Mouse (Mus musculus) 3T3-L1 (cell line): ENCODE data around the gene Myo1d.

Experiments used
- DNase-seq: peaks from one replicate; pipeline ENCODE4 v3.0.0-alpha.2; 2015; ENCODE audit warnings: low read depth, low spot score

Myo1d gene

DNA sequence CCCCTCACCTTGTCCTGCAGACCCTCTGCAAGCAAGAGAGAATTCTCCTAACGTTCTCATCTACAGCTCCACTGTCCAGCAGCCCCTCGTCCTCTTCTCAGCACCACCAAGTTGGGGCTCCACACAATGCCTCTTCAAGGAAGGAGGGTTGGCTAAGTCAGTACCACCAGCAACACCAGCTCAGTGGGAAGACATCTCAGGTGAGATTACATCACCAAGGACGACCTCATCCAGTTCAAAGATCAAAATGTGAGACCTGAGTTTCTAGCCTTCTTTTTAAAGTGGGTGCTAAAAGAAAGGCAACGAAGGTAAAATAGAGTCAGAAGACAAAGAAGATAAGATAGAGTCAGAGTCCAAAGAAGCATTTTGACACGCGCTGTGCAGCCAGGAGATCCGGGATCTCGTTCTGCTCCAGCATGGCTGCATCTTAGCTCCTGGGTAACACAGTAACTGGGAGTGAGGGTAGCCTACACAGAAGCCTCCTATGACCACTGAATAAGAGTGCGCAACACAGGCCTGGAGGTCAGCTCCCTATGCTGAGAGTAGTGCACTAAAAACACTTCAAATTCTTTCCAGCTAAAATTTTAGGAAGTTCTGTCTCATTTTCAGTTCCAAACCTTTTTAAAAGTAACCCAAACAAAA is 56.3 kb downstream of the Myo1d start:
- DNase-seq = no peak

DNA sequence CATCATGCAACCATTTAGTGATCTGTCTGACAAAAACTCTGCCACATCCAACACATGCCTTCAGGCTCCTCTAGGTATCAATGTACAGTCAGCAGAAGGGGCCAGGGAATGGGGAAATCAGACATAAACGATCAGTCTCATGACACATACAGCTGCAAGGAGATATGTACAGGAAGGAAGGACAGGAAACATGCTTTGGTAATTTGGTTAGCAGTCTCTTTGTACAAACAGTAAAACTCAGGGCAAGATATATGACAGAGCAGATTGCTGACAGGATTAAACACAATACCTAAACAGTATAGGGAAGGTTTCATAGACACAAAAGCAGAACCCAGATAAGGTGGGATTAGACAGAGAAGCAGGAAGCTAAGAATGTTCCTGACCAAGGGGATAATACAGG is 60.8 kb downstream of the Myo1d start:
- DNase-seq = peak; percentile 8

DNA sequence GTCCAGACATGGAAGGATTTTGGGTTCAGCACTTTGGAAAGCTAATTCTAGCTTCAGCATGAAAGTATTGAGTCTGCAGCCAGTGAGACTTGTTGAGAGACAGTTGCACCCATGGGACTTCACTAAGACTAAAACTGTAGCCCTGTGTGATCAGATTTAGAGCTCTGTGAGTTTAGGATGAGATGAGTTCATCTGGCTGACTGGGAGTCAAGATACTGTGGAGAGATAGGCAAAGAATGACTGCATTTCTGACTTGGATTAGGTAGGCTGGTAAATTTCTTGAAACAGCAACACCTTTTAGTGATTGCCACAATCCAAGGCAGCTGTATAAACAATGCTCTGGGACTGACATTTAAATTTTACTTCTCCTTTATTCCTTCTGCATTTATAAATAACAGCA is 61.8 kb downstream of the Myo1d start:
- peak; percentile 17 for DNase-seq

DNA sequence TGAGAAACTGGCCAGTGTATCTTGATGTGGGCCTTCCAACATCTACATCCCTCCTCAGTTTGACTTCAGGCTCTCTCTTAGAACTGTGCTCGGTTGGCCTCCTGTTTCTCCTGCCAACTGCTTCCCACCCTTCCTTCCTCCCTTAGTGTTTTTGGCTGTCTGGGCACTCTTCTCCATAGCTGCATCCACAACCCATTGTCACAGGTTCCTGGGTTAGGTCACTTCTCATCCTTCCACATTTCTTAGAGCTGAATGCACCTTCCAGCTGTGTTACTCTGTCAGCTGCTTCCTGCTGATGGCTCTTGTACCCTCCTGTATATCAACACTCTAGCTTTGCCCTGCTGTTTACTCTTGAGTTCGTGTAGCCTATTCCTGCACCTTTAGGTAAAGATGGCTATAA is 64.7 kb downstream of the Myo1d start:
- no peak for DNase-seq

DNA sequence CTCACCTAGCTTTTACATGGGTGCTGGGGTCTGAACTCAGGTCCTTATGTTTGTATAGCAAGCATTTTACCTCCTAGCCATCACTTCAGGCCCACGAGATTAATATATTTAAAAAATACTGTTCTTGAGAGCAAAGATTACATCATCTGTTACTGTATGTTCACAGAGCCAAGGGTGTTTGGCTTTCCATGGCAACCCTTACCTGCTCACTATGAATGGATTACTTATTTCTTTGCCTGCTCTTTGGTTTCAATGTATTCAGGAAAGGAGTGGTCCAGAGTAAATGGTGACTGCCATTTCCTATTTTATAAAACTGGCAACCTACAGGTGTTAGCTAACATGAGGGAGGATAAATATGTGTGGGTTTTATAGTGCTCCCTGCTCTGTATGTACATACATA is 66.1 kb downstream of the Myo1d start:
- DNase-seq = no peak

DNA sequence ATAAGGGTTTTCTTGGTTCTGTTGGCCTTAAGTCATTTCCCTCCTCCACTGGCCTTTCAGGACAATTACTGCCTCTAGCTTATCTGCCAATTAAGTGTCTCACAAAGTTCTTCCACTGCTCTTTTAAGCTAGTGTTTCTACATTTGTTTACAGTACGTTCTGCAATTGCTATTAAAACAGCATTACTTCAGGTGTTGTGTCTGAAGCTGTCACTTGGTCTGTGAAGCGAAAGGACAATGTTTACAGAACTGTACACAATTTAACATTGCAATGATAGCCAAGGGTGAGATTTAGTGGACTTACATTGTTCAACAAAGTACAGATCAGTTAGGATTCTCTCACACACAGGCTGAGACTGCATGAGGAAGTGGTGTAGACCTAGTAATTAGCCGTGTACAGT is 67.6 kb downstream of the Myo1d start:
- no peak for DNase-seq

DNA sequence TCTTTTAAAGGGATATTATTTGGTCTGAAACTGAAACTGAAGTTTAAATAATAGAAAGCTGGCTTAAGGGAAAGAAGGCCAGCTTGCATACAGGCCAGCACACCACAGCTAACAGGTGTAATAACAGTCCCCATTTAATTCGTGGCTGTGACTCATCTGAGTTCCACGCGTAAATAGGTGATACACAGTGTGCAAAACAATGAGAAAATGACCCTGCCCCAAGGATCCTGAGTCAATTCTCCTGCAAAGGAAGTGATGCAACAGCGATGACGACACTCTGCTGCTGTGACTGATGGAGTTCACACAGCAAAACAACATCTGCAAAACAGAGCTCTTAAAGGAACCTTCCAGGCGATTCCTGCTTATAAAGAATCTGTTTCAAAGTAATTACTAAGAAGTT is 68.5 kb downstream of the Myo1d start:
- peak; percentile 79 for DNase-seq

DNA sequence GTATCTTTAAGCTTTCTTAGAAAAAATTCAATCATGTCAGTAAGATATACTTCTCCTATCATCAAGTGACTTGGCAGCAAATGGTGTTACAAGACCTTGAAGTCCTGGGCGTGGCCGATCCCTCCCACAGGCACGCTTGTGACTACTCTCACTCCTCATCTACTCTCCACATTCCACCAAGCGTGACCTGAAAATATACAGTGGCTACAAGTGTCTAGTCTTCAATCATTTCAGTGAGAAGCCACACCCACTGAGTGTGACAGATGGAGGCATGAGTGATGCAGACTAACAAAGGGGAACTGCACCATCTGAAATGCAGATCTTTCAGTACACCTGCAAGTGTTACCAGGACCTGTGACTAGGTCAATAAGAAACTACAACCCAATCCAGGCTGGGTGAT is 79.2 kb downstream of the Myo1d start:
- no peak for DNase-seq

DNA sequence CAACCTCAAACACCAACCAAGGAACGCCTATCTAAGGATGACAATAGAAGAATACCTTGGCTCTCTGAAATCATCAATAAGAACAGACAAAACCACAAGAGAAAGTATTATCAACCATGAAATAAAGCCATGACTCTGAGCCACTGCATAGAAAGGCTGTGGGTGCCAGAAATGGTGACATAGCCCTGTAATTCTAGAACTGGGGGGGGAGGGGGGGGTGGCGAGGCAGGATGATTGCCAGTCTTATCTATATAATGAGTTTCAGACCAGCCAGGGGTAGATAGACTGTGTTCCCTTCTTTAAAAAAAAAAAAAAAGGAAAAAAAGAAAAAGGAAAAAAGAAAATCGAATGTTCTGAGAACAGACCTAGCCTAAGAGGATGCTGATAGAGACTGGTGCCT is 81.1 kb downstream of the Myo1d start:
- no peak for DNase-seq

DNA sequence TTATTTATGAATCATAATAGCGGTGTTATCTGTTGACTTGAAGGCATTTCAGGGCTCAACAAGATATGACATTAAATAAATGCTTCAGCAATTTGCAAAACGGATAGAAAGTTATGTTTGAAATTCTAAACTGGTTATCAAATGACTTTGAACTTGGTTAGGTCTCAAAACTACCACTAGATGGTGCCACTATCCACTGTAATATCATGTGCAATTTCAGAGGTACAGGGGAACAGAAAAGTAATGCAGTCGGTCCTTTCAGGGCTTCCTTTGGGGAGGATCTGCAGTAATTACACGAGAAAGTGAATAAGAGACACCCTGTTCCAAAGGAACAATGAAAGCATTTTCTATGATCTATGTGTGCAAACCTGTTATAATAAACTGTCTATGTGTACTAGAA is 83.5 kb downstream of the Myo1d start:
- DNase-seq = peak; percentile 80

DNA sequence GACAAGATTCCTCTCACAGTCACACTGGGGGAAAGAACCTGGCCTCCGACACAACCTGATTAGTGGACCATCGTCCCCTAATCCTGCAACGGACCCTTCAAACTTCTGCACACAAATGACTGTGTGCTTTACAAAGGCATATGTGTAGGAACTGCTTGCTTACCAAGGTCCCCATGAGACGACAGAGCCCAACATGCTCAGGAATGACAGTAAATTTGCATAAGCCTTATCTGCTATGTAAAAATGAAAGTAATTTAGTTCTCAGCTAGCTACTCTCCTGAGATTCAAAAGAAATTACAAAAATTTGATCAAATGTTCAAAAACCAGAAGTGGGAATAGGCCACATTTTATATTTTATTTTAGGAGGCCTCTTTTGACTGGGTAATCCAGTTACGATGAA is 95.2 kb downstream of the Myo1d start:
- DNase-seq = no peak

DNA sequence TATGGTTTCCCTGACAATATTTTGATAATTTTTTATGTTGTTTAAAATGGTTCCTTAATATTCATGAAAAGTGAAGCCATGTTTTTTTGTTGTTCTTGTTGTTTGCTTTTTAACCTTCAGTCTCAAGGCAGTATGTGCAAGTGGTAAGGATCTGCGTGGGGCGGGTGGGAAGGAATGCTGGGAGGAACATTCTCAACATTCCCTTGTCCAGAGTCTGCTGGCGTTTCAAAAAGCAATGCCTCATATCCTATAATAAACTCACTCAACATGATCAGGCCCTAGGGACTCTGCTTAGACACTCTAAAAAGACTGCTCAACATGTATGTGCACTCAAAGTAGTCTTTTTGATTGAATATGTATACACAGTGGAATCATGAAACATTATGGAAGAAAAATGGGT is 97.1 kb downstream of the Myo1d start:
- peak; percentile 9 for DNase-seq

DNA sequence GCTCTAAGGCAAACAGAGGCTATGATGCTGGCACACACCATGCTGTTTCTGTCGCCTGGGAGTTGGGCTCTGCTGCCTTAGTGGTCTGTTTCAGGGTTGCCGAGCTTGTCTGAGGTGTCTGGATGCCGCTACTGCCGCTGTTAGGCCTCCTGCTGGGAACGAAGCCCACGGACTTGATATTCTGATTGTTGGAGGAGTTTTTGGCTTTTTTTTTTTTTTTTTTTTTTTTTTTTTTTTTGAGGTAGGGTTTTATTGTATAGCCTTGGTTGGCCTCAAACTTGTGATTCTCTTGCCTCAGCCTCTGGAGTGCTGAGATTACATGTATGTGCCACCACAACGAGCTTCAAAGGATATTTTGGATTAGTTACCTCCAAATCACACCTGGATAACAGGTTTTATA is 106.8 kb downstream of the Myo1d start:
- no peak for DNase-seq

DNA sequence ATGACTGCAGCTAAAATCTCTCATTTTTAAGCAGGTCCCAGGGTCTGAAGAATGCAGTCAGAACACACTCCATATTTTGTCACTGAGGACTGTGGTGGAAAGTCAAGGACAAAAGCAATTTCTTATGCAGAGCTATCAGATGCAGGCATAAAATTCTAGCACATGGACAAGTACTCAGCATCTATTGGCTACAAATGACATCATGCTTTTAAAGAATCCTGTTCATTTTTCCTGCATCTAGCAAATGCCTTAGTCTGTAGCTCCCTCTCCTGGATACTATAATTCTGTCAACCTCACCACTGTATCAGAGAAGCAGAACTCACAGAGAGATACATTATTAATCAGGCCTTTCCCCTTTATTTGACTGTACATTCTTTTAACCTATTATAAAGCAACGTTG is 109.4 kb downstream of the Myo1d start:
- peak; percentile 85 for DNase-seq

DNA sequence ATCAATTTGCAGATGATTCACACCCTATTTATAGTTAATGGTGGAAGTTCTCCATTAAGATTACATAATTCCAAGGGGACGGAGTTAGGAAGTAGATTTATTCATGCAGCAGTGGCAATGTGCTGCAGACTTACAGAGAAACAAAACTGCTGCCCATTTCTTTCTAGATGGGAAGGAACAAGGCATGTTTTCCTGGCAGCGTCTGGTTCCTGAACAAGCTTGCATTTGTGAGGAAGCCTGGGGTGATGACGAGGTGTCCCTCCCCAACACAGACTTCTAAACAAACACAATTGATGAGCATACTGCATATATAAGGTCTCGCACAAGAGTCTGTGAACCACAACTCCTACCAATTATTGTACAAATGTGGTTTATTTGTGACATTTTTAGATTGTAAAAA is 109.9 kb downstream of the Myo1d start:
- DNase-seq = no peak

DNA sequence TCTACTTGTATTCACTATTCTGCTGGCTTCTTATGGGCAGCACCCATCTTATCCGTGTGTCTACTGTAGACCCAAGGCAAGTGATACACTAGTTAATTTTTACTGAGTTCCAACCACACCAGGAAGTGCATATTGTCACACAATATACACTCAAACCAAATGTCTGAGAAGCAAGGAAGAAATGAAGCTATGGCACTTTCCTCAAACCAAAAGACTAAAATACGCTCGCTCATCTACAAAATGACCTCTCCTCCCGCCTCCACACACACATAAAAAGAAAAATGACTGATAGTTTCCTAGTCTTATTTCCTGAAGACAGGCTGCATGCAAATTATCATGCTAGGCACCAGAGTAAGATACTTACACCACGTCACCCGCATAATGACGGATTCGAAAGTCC is 113.6 kb downstream of the Myo1d start:
- DNase-seq = no peak

DNA sequence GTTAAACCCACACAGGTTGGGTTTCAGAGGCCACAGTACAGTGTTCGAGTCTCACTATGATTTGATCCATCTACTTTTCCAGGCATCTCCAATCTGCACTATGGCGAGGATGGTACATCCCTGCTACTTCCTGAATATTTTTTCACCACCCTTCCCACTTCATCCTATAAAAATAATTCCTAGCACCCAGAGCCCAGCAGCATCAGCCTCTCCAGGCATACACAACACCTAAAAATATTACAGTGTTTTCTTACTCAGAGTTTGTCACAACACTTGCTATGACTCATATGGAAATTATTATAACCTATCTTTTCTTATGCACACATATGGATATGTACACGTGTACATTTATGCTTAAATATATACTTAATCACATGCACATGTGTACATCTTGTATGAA is 115.6 kb downstream of the Myo1d start:
- no peak for DNase-seq

DNA sequence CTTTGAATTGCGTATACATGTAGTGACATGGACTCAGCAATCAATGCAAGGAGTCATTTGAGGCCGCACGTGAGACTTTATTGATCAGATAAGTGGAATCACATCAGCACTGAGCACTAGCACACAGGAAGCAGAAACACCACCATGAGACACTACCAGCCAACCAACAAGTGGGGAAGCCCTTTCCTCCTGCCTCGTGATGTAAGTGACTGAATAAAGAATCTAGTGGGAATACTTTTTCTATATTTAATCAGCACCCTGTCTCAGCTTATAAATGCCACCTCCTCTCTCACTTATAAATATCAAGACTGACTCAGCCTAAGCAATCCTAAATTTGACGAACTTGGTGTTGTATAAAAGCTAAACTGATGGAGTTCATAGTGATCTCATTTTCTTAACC is 134.7 kb downstream of the Myo1d start:
- DNase-seq = no peak

DNA sequence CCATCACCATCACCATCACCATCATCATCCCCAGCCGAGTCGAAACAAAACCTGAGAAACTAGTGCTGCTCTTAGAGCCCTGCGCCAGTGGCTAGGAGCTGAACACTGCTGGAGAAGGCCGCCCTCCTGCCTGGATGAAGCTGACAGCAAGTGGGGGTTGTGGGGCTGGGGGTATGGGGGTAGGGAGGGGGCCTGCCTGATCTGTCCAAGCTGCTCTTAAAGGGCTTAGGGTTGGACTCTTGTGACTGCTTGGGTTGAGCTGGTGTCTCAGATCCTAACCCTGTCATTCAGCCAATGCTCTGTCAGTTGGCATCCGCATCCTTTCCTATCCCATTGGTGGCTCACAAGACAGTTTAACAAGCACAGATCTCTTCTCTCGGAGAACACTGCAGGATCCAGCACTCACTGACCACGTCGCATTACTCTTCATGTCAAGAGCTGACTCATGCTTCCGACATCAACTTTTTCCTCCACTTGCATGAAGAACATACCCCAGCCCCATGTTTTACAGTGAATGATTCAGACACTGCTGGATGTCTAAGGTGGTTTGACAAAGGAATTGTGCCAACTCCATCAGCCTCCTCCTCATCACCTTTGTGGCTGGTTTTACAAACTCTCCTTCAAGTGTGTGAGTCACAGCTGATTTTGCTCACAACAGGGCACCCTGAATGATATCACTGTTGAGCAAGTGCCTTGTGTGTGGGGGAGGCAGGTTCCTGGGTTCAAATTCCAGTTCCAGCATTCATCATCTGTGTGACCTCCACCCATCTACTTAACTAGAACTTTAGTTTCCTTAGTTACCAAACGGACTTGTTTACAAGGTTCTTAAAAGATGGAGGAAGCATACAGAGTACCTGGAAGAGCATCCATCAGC is 150.6 kb downstream of the Myo1d start:
- peak; percentile 92 for DNase-seq

DNA sequence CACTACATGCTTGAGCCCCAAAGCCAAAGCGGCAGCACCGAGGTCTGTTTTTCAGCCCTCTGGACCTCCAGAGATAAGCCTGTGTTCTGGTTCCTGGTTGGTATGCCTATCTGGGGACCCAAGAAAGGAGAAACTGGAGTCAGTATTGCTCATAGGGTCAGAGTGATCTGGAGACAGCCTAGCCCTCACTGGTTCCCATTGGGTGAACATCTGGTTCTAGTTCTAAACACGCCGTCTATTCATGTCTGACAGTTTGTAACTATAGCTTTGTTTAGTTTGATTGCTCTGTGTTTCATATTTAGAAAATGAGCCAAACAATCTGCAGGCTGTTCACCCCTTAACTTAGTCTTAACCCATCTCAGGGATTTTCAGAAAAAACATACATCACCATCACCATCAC is 151.2 kb downstream of the Myo1d start:
- peak; percentile 26 for DNase-seq

DNA sequence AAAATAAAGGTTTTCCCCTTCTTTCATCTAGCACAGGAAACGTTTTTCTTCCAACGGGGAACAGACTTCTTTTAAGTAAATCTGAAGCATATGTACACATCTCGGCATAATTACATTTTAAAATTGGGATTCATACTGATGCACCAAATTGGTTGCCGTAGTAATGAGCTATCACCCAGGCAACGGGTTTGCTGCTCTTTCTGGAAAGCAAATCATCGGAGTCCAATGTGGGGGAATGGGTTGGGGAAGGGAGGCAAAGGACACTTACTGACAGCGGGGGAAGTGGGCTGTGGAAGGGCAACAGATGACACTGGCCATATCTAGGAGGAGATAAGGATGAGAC is 156.8 kb downstream of the Myo1d start:
- no peak for DNase-seq

DNA sequence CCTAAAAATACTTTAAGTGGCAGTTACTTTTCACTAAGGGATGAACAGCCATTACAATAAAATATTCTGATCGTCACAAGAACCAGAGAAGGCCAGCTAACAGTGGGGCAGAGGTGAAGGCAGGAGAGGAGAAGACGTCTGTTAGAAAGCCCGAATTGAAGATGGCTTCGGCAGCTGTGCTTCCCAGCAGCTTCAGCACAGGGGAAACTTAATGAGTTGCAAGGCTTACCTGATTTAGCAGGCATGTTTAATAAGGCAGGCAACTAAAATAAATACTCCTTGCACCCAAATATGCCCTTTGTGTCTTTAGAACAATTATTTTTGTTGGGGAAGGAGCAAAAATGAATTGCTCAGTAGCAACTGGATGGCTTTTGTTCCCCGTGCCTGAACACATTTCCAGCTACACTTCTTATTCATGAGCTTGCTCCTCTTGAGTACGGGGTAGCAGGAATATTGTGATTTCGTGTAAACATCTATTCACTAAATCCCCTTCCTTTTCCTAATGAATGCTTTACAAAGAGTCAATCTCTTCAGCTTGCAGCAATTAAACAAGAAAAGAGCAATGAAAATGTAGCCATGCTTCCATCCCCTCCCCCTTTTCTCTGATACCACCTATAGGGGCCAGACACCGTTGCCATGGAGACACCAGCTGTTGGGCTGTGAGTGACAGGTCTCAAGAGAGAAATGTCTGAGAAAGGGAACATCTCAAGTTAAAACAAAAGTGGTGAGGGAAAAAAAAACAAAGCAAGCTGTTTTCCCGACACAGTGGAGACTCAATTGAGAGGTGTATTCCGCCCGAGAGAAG is 157.4 kb downstream of the Myo1d start:
- DNase-seq = no peak
